Mouse (Mus musculus) thymus, adult 2 months (tissue): ENCODE data around the gene Shb.

Experiments
- CTCF ChIP-seq: fragments of 200-500 bp; IDR thresholded peaks from 2 replicates; pipeline ENCODE4 v1.5.1; 2012; ENCODE audit warnings: mild to moderate bottlenecking, control low read depth, low read length, moderate library complexity, borderline replicate concordance; ENCODE audit not compliant: control insufficient read depth, poor library complexity, insufficient read depth; ENCODE audit errors: extremely low read depth
- POLR2A ChIP-seq: fragments of 200-500 bp; IDR thresholded peaks from 2 replicates; pipeline ENCODE4 v1.6.1; 2012; ENCODE audit warnings: mild to moderate bottlenecking, low read length, control low read depth, moderate library complexity; ENCODE audit not compliant: control insufficient read depth, poor library complexity, insufficient read depth; ENCODE audit errors: extremely low read depth

DNA sequence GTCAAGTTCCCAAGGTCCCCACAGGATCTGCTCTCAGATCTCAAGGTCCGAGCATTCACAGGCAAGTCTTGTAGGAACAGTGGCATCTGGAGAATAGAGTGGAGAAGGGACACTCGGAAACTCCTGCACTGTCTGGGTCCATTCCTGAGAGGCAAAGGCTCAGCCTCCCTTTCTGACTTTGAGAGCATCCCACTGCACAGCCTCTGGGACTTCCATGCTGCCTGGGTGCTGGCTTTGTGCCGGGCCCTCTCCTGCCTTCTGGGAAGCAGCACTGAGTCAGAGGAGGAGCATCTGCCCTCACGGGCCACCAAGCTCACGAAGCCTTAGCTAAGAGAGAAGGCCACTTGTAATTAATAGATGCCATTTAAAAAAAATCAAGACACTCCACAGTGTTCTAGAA lies 37.3 kb upstream of the Shb start:
- no peak for TF ChIP-seq POLR2A
- no peak for TF ChIP-seq CTCF
